9 mouse cellular contexts compared by ENCODE assay signal in the genomic region with DNA sequence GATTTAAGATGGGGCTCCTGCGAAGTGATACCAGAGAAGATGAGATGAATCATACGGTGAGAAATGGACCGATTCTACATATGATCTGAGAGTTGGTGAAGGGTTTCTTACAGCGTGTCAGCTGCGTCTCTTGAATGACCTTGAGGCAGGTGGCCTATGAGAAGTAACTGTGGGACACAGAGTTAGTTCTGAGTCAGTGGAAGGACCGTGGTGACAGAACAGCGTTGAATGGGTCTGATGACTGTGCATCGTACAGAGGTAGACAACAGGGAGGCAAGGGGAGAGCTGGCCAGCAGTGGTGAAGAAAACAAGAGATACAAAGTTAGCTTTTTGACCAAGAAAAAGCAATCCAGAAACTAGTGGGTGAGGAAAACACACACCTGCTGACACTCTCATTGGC. TPM values are rescaled to one million over a fixed set of nuclear protein-coding genes. Genes with fewer than 3 reads are reported as not detected.
DNase-seq lines count a peak whose midpoint lies in the region; ATAC-seq and TF ChIP-seq lines count a peak whose summit lies in the region.
"Had no signal": no experiment of that assay in that cellular context is flagged by ENCODE, and none has a peak within 500 bp of the region (broad histone marks: within the 10 kb centered on the region; RNA-seq: fewer than 3 reads in every experiment).

No protein-coding gene starts in this region.

- TF ChIP-seq POLR2A in small intestine, adult 2 months (IDR thresholded peaks at IDR 0.05; ENCODE audit: low read depth, low read length): no peak

- H3K9me3 ChIP-seq in forebrain, embryonic 10.5 days: no peaks in the 10 kb centered on the region
- H3K9me3 ChIP-seq in forebrain, embryonic 13.5 days (replicated peaks): no peaks in the 10 kb centered on the region
- no peaks in the 10 kb centered on the region for H3K9me3 ChIP-seq in lung, embryonic 16.5 days (ENCODE audit: control insufficient read depth, low read length)
- H3K9me3 ChIP-seq in limb, embryonic 10.5 days (replicated peaks): no peaks in the 10 kb centered on the region

- no peak overlapping the region for H3K9ac ChIP-seq in forebrain, embryonic 13.5 days
- H3K9ac ChIP-seq in lung, embryonic 16.5 days (ENCODE audit: low read length): peak overlapping the region; percentile 85; the same call in 1 of the 2 replicates

- H3K36me3 ChIP-seq in forebrain, embryonic 10.5 days (replicated peaks): peaks cover 7% of the 10 kb centered on the region; the same call in 1 of the 2 replicates
- no peaks in the 10 kb centered on the region for H3K36me3 ChIP-seq in forebrain, embryonic 13.5 days (ENCODE audit: poor library complexity, severe bottlenecking)
- no peaks in the 10 kb centered on the region for H3K36me3 ChIP-seq in lung, embryonic 16.5 days (ENCODE audit: control insufficient read depth, insufficient read depth, low read length)
- no peaks in the 10 kb centered on the region for H3K36me3 ChIP-seq in limb, embryonic 10.5 days
- peaks cover 5% of the 10 kb centered on the region for H3K36me3 ChIP-seq in small intestine, adult 2 months (ENCODE audit: control insufficient read depth, insufficient read depth, low read length)

- TF ChIP-seq CTCF in small intestine, adult 2 months (IDR thresholded peaks at IDR 0.05; ENCODE audit: extremely low read depth, insufficient read length, insufficient replicate concordance, low read depth, low read length): no peak

- no peak for ATAC-seq in forebrain, embryonic 13.5 days
- ATAC-seq in lung, embryonic 16.5 days (ENCODE audit: low read depth): no peak

- peak overlapping the region; percentile 60 for H3K4me3 ChIP-seq in forebrain, embryonic 10.5 days
- H3K4me3 ChIP-seq in forebrain, embryonic 13.5 days: no peak overlapping the region
- peak overlapping the region; percentile 67; the same call in 1 of the 2 replicates for H3K4me3 ChIP-seq in lung, embryonic 16.5 days (ENCODE audit: low read length)
- H3K4me3 ChIP-seq in limb, embryonic 10.5 days: peak overlapping the region; percentile 67
- no peak overlapping the region for H3K4me3 ChIP-seq in small intestine, adult 2 months (ENCODE audit: low read depth, low read length)

- DNase-seq in forebrain, embryonic 10.5 days (ENCODE audit: extremely low spot score, low spot score): no peak
- DNase-seq in lung, postnatal 14 days: no peak
- no peak for DNase-seq in limb, embryonic 10.5 days (ENCODE audit: low spot score)
- no peak for DNase-seq in gastrocnemius, postnatal 4 days (ENCODE audit: low spot score in 2 of 2)
- no peak for DNase-seq in right cerebral cortex, postnatal 25 days

- peaks cover 64% of the 10 kb centered on the region for H3K4me1 ChIP-seq in forebrain, embryonic 10.5 days
- peaks cover 52% of the 10 kb centered on the region for H3K4me1 ChIP-seq in forebrain, embryonic 13.5 days
- H3K4me1 ChIP-seq in lung, embryonic 16.5 days (replicated peaks; ENCODE audit: control insufficient read depth, insufficient read depth, low read length): peaks cover 30% of the 10 kb centered on the region
- H3K4me1 ChIP-seq in limb, embryonic 10.5 days: peaks cover 47% of the 10 kb centered on the region
- peaks cover 13% of the 10 kb centered on the region for H3K4me1 ChIP-seq in small intestine, adult 2 months (ENCODE audit: control insufficient read depth, insufficient read depth, insufficient read length, low read length)

- no peak overlapping the region for H3K4me2 ChIP-seq in forebrain, embryonic 13.5 days
- peak overlapping the region; percentile 64 for H3K4me2 ChIP-seq in lung, embryonic 16.5 days (ENCODE audit: low read depth, low read length)

- 79% methylated on average over 8 of the region's 8 CpGs for WGBS in forebrain, embryonic 10.5 days
- 79% methylated on average over 8 of the region's 8 CpGs for WGBS in forebrain, embryonic 13.5 days
- WGBS in lung, embryonic 16.5 days: 65% methylated on average over 8 of the region's 8 CpGs
- WGBS in limb, embryonic 10.5 days: 81% methylated on average over 8 of the region's 8 CpGs
- 61% methylated on average over 8 of the region's 8 CpGs for WGBS in small intestine, adult 2 months

- no peaks in the 10 kb centered on the region for H3K27me3 ChIP-seq in forebrain, embryonic 10.5 days (ENCODE audit: poor library complexity, severe bottlenecking)
- no peaks in the 10 kb centered on the region for H3K27me3 ChIP-seq in forebrain, embryonic 13.5 days
- H3K27me3 ChIP-seq in lung, embryonic 16.5 days (ENCODE audit: control insufficient read depth, insufficient read depth, low read depth, low read length): no peaks in the 10 kb centered on the region
- H3K27me3 ChIP-seq in limb, embryonic 10.5 days (ENCODE audit: low read depth, poor library complexity, severe bottlenecking): no peaks in the 10 kb centered on the region
- no peaks in the 10 kb centered on the region for H3K27me3 ChIP-seq in small intestine, adult 2 months (ENCODE audit: control insufficient read depth, insufficient read depth, low read length)

- H3K27ac ChIP-seq in forebrain, embryonic 10.5 days: peak overlapping the region; percentile 88
- H3K27ac ChIP-seq in forebrain, embryonic 13.5 days: no peak overlapping the region; the same call in 1 of the 2 replicates
- peak overlapping the region; percentile 88 for H3K27ac ChIP-seq in lung, embryonic 16.5 days (ENCODE audit: low read length)
- H3K27ac ChIP-seq in limb, embryonic 10.5 days: peak overlapping the region; percentile 90; the same call in 1 of the 2 replicates
- peak overlapping the region; percentile 88 for H3K27ac ChIP-seq in small intestine, adult 2 months (ENCODE audit: insufficient read depth, low read depth, low read length)

RNA-seq across cellular contexts. Expression of gene Pml, which starts 0.7 kb away (rescaled TPM):
- polyA plus RNA-seq in forebrain, embryonic 10.5 days (2016; fragmentation: Nextera tagmentation; extraction: Ambion mirVana): 13.7 and 14.4 TPM in 2 replicates
- polyA plus RNA-seq in forebrain, embryonic 13.5 days (2015; fragmentation: Nextera tagmentation; extraction: Ambion mirVana): 7.1 and 8.3 TPM in 2 replicates
- polyA plus RNA-seq in lung, embryonic 16.5 days (2015; fragmentation: Nextera tagmentation; extraction: Ambion mirVana): 20.4 and 21.6 TPM in 2 replicates
- polyA plus RNA-seq in limb, embryonic 10.5 days (2016; fragmentation: Nextera tagmentation; extraction: Ambion mirVana): 20.5 and 21.0 TPM in 2 replicates
- polyA plus RNA-seq in small intestine, adult 2 months (2012; rRNA removed): 18.4 and 45.0 TPM in 2 replicates
- 10 to 100 TPM; 16.8 to 19.5 TPM for total RNA-seq in gastrocnemius, postnatal 4 days (2021)

RNA-seq across cellular contexts. Expression of gene Stoml1, which starts 2.6 kb away (rescaled TPM):
- polyA plus RNA-seq in forebrain, embryonic 10.5 days (2016; fragmentation: Nextera tagmentation; extraction: Ambion mirVana): 24.8 and 28.8 TPM in 2 replicates
- 71.6 and 77.9 TPM in 2 replicates for polyA plus RNA-seq in forebrain, embryonic 13.5 days (2015; fragmentation: Nextera tagmentation; extraction: Ambion mirVana)
- 28.7 and 28.8 TPM in 2 replicates for polyA plus RNA-seq in lung, embryonic 16.5 days (2015; fragmentation: Nextera tagmentation; extraction: Ambion mirVana)
- 21.8 and 26.1 TPM in 2 replicates for polyA plus RNA-seq in limb, embryonic 10.5 days (2016; fragmentation: Nextera tagmentation; extraction: Ambion mirVana)
- 9.9 and 21.3 TPM in 2 replicates for polyA plus RNA-seq in small intestine, adult 2 months (2012; rRNA removed)
- 10 to 100 TPM; 16.1 to 16.6 TPM for total RNA-seq in gastrocnemius, postnatal 4 days (2021)

RNA-seq across cellular contexts. Expression of gene Islr2, which starts 46.2 kb away (rescaled TPM):
- polyA plus RNA-seq in forebrain, embryonic 10.5 days (2016; fragmentation: Nextera tagmentation; extraction: Ambion mirVana): 2.2 and 3.6 TPM in 2 replicates
- 50.1 and 56.9 TPM in 2 replicates for polyA plus RNA-seq in forebrain, embryonic 13.5 days (2015; fragmentation: Nextera tagmentation; extraction: Ambion mirVana)
- 0.25 and 0.38 TPM in 2 replicates for polyA plus RNA-seq in lung, embryonic 16.5 days (2015; fragmentation: Nextera tagmentation; extraction: Ambion mirVana)
- polyA plus RNA-seq in limb, embryonic 10.5 days (2016; fragmentation: Nextera tagmentation; extraction: Ambion mirVana): 0.11 TPM in 1 of 2 replicates, not detected in the other
- polyA plus RNA-seq in small intestine, adult 2 months (2012; rRNA removed): 0.91 and 1.3 TPM in 2 replicates
- 1 to 10 TPM; 6.4 to 7.7 TPM for total RNA-seq in gastrocnemius, postnatal 4 days (2021)
- total RNA-seq: granulocyte monocyte progenitor cell, adult 5-6 weeks had no signal

RNA-seq across cellular contexts. Expression of gene Islr, which starts 46.2 kb away (rescaled TPM):
- polyA plus RNA-seq in forebrain, embryonic 10.5 days (2016; fragmentation: Nextera tagmentation; extraction: Ambion mirVana): 4.0 and 4.6 TPM in 2 replicates
- polyA plus RNA-seq in forebrain, embryonic 13.5 days (2015; fragmentation: Nextera tagmentation; extraction: Ambion mirVana): 10.0 and 11.2 TPM in 2 replicates
- 79.4 and 79.9 TPM in 2 replicates for polyA plus RNA-seq in lung, embryonic 16.5 days (2015; fragmentation: Nextera tagmentation; extraction: Ambion mirVana)
- polyA plus RNA-seq in limb, embryonic 10.5 days (2016; fragmentation: Nextera tagmentation; extraction: Ambion mirVana): 9.5 and 33.2 TPM in 2 replicates
- 27.5 and 31.4 TPM in 2 replicates for polyA plus RNA-seq in small intestine, adult 2 months (2012; rRNA removed)
- 100 to 1,000 TPM; 179 to 208 TPM for total RNA-seq in gastrocnemius, postnatal 4 days (2021)

Comparison
In these comparisons a context has a peak if more than half of its experiments do, and no peak if none do; other contexts are left out.
1. H3K4me3 ChIP-seq: peak in forebrain, embryonic 10.5 days (single experiment), lung, embryonic 16.5 days (single experiment) and limb, embryonic 10.5 days (single experiment); none in forebrain, embryonic 13.5 days (single experiment) and small intestine, adult 2 months (single experiment).
2. RNA of gene Islr2, which starts 46.2 kb away (polyA plus RNA-seq): 50.1 to 56.9 TPM in forebrain, embryonic 13.5 days; 2.2 to 3.6 TPM in forebrain, embryonic 10.5 days, 0.91 to 1.3 TPM in small intestine, adult 2 months, 0.25 to 0.38 TPM in lung, embryonic 16.5 days and 0.11 TPM in limb, embryonic 10.5 days; every median in the first group is over 10 times any median in the second.